Mouse (Mus musculus) frontal cortex, adult 2 months (tissue): ENCODE measurements around the gene Dok3. TPM values are rescaled to one million over a fixed set of nuclear protein-coding genes. Genes with fewer than 3 reads are reported as not detected.

Source experiments
- DNase-seq, 2 experiments: peaks; one replicate each; pipeline ENCODE4 v3.0.0; 2022; ENCODE audit warnings: low spot score in 1 of 2; ENCODE audit errors: extremely low spot score in 1 of 2
- polyA plus RNA-seq: library from polyadenylated mRNA; depleted of rRNA; stranded (reverse); fragments of >200 nt; gene quantifications from 2 replicates; pipeline ENCODE4 v1.2.3, GENCODE M21; 2012

The Dok3 gene
- polyA plus RNA-seq, 1 experiment: 14.7 TPM

- no peak for DNase-seq
Observed at GRCm38 (mm10) chr13:55510668-55511491, 18.2 kb downstream of the Dok3 start.

- no peak for DNase-seq
Observed at GRCm38 (mm10) chr13:55510332-55510667, 18.8 kb downstream of the Dok3 start.

- DNase-seq: no peak
Observed at GRCm38 (mm10) chr13:55508531-55508930, 20.6 kb downstream of the Dok3 start.

- no peak for DNase-seq
Observed at GRCm38 (mm10) chr13:55507877-55508276, 21.2 kb downstream of the Dok3 start.

- peak in 1 of 2 experiments; percentile 41 for DNase-seq
Observed at GRCm38 (mm10) chr13:55506697-55507096, 22.4 kb downstream of the Dok3 start.

DNA sequence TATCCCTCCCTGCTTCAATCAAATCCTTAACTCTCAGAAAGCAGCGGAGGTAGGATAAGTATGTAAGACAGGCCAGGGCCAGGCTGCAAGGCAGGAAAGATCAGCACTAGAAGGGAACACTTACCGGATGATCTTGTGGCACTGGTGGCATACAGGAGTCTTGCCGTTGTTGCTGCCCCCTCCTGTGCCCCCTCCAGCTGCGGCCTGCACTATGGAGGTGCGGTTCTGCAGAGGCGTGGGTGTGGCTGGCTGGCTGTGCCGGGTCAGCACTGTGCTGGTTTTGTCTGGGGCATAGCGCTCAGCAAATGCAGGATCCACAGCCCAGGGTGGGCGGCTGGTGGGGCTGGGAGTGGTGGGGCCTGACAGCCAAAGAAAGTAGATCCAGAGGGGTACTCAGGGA is 23.3 kb downstream of the Dok3 start:
- DNase-seq: no peak

DNA sequence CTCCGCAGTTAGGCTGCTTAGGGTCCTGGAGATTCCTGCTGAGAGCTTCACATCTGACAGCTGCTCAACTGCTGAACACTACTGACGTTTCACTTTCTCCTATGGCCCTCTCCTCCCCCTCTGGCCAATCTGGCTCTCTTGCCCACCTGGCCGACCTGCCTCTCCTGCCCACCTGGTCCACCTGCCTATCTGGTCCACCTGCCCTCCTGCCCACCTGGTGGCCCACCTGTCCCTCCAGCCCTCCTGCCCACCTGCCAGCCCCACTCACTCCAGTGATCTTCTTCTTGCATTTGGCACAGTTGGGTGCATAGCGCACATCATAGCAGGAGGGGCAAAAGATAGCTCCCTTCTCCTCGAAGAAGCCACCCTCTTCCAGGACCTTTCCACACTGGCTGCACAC is 24.7 kb downstream of the Dok3 start:
- DNase-seq: no peak

DNA sequence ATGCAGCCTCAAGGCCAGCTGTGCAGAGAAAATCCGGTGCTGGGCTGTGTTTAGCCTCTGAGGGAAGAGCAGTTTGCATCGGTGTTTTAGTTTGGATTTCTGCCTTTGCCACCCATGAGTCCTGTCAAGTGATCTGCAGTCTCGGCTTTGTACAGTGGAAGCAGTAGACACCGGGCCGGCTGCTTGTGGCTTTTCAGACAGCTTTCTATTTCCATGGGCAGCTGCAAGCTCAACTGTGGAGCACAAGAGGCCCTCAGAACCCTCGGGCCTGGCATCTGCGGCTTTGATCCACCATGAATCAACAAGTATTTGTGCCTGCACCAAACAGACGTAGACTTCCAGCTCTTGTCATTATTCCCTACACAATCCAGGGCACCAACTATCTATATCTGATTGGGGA is 26.7 kb downstream of the Dok3 start:
- DNase-seq: no peak

DNA sequence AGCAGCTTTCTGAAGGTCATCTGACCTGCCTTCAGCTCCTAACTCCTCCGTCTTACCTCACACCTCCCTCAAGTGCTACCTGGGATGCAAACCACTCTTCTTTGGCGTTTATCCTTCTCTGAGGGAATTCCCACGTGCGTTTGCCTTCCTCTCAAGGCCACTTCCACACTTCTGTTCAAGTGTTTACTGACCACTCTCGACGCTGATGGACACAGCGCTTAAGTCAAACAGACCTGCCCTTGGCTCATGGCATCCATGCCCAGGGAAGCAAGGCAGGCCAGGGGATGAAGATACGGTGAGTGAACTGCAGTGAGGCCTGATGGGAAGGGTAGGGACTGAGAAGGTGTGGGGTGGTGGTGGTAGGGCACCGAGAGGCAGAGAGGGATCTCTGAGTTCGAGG is 28.5 kb downstream of the Dok3 start:
- DNase-seq: no peak

DNA sequence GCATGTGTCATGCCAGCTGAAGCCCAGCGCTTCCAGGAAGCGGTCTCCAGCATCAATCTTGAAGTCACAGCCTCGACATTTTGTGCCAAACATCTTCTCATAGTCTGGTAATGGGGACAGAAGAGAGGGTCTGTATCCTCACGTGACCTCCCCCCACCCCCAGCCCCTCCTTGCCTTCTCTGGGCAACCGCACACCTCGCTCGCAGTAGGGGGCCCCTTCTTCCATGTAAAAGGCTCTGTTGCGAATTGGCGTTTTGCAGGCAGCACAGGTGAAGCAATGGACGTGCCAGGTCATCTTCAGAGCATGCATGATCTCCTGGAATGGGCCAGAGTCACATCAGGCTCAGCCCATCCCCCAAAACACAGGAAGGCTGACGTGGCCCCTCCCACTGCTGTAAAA is 30.2 kb downstream of the Dok3 start:
- DNase-seq: no peak

- DNase-seq: no peak
Observed at GRCm38 (mm10) chr13:55496661-55497060, 32.4 kb downstream of the Dok3 start.

- no peak for DNase-seq
Observed at GRCm38 (mm10) chr13:55495702-55496101, 33.4 kb downstream of the Dok3 start.

DNA sequence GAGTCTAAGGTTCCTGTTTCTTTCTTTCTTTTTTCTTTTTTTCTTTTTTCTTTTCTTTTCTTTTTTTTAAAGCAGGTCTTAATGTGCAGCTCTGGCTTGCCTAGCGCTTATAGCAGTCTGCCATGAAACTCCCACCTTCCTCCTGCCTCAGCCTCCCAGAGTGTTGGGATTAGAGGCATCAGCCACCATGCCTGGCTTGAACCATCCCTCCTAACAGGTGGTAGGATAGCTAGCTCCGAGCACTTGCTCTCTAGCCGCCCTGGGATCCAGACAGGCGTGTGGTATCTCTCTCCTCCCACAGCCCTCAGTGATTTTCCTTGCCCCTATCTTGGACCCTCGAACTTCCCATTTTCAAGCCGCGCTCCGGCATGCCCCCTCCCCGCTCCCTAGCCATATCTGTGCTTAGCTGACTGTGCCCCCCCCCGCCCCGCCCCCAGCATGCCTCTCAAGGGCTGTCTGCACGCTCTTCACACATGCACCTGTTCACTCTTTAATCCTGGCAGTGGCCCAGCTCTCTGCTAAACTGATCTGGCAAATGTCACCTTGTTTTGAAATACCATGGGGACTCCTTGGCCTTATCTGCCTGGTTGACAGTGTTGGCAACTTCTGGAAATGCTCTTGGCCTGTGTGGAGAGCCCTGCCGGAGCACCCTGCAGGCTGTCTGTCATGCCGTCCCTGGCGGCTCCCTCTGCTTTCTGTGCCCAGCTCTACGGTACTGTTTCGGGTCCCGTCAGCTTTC is 34.0 kb downstream of the Dok3 start:
- DNase-seq: no peak

- no peak for DNase-seq
Observed at GRCm38 (mm10) chr13:55494257-55494656, 34.8 kb downstream of the Dok3 start.

GRCm38 (mm10) chr13:55487578-55488498 is 41.3 kb downstream of the Dok3 start, which contains the start of gene Dbn1:
TSS of gene Dbn1 (minus strand) at chr13:55488111.
- peak in 1 of 2 experiments; percentile 62 for DNase-seq

DNA sequence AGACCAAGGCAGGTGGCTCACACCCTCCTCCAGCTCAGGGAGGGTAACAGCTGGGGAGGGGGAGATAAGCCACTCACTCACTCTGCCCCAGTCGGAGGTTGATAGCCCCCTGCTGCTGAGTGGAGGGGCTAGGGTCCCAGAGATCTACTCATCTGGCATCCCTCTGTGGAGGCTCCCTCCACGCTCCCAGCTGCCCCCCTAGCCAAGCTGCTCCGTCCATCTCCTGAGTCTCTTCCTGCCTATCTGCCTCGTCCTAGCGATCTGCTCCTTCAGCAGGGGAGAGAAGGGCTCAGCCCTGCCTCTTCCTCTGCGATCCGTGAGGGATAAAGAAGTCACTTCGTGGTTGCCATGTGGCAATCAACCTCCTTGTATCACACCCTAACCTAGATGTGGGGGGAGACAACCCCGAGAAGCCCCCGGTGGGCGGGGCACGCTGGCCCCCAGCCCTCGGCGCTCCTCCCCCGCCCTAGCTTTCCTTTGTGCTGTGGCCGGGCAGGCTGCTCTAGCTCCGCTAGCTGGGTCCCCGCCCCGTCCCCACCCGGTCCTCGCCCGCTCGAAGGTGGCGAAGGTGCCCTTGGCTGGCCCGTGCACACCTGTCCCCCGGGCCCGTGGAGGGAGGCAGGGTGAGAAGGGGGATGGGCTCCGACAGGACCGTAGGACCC is 42.0 kb downstream of the Dok3 start:
- peak in 1 of 2 experiments; percentile 42 for DNase-seq

GRCm38 (mm10) chr13:55486029-55486794 is 42.9 kb downstream of the Dok3 start:
- DNase-seq: no peak

- no peak for DNase-seq
Observed at GRCm38 (mm10) chr13:55484520-55485088, 44.5 kb downstream of the Dok3 start.

- peak; percentile 95 to 96 for DNase-seq
Observed at GRCm38 (mm10) chr13:55483593-55483992, 45.5 kb downstream of the Dok3 start.
